In genomic region chr8:127088372-127088771, GRCm38 (mm10) we compare ENCODE assay signal across 12 mouse cellular contexts. TPM values are rescaled to one million over a fixed set of nuclear protein-coding genes. Genes with fewer than 3 reads are reported as not detected.
DNase-seq lines count a peak whose midpoint lies in the region; ATAC-seq and TF ChIP-seq lines count a peak whose summit lies in the region.
"Had no signal": no experiment of that assay in that cellular context is flagged by ENCODE, and none has a peak within 500 bp of the region (broad histone marks: within the 10 kb centered on the region; RNA-seq: fewer than 3 reads in every experiment).

No protein-coding gene starts in this region.

- H3K4me2 ChIP-seq in heart, embryonic 11.5 days = peak overlapping the region; percentile 14
- H3K4me2 ChIP-seq in stomach, embryonic 14.5 days (replicated peaks; ENCODE audit: low read depth, low read length) = no peak overlapping the region
- H3K4me2 ChIP-seq in stomach, postnatal 0 days (replicated peaks; ENCODE audit: low read depth) = no peak overlapping the region
- H3K4me2 ChIP-seq in kidney, embryonic 16.5 days (replicated peaks; ENCODE audit: low read depth, low read length) = no peak overlapping the region
- H3K4me2 ChIP-seq: stomach, embryonic 15.5 days had no signal

- peaks cover 55% of the 10 kb centered on the region for H3K4me1 ChIP-seq in heart, embryonic 11.5 days (ENCODE audit: control insufficient read depth, insufficient read depth, low read length)
- peaks cover 56% of the 10 kb centered on the region for H3K4me1 ChIP-seq in stomach, embryonic 14.5 days (ENCODE audit: control insufficient read depth, insufficient read depth, low read length)
- H3K4me1 ChIP-seq in stomach, postnatal 0 days (replicated peaks; ENCODE audit: control insufficient read depth, insufficient read depth) = peaks cover 11% of the 10 kb centered on the region; the same call in 1 of the 2 replicates
- H3K4me1 ChIP-seq in liver, adult 2 months (ENCODE audit: control insufficient read depth, insufficient read depth, low read length) = peaks cover 49% of the 10 kb centered on the region
- H3K4me1 ChIP-seq in kidney, embryonic 16.5 days (ENCODE audit: insufficient read depth, low read length) = peaks cover 46% of the 10 kb centered on the region

- whole genome bisulfite sequencing in heart, embryonic 11.5 days (ENCODE audit: insufficient replicate concordance) = 18% methylated on average over 9 of the region's 9 CpGs
- WGBS in stomach, embryonic 14.5 days = 10% methylated on average over 9 of the region's 9 CpGs
- WGBS in stomach, postnatal 0 days = 22% methylated on average over 9 of the region's 9 CpGs
- WGBS in liver, adult 2 months = 12% methylated on average over 9 of the region's 9 CpGs
- WGBS in kidney, embryonic 16.5 days = 4% methylated on average over 8 of the region's 9 CpGs

- ATAC-seq in heart, embryonic 11.5 days (replicated peaks; ENCODE audit: insufficient number of reproducible peaks, low FRiP score, low TSS enrichment) = no peak
- peak; percentile 16; the same call in 1 of the 2 replicates for ATAC-seq in stomach, embryonic 14.5 days (ENCODE audit: insufficient number of reproducible peaks, insufficient read depth, low FRiP score, low read depth)
- ATAC-seq in stomach, postnatal 0 days (ENCODE audit: low FRiP score, low TSS enrichment) = no peak
- no peak for ATAC-seq in kidney, embryonic 16.5 days (ENCODE audit: low FRiP score, low TSS enrichment)
- ATAC-seq: Patski had no signal

- H3K27me3 ChIP-seq in heart, embryonic 11.5 days (ENCODE audit: control insufficient read depth, insufficient read depth, low read length) = no peaks in the 10 kb centered on the region
- H3K27me3 ChIP-seq in stomach, embryonic 14.5 days (ENCODE audit: control insufficient read depth, insufficient read depth, low read length) = no peaks in the 10 kb centered on the region
- H3K27me3 ChIP-seq in stomach, postnatal 0 days (ENCODE audit: control insufficient read depth, insufficient read depth, low read length) = no peaks in the 10 kb centered on the region
- no peaks in the 10 kb centered on the region for H3K27me3 ChIP-seq in liver, adult 2 months (ENCODE audit: control insufficient read depth, insufficient read depth, low read length)
- no peaks in the 10 kb centered on the region for H3K27me3 ChIP-seq in kidney, embryonic 16.5 days (ENCODE audit: insufficient read depth, low read length)
- H3K27me3 ChIP-seq: Patski; stomach, embryonic 15.5 days had no signal

- intact Hi-C loops in heart, postnatal 25 days (cut with DNase I) = no loop called here

- no peaks in the 10 kb centered on the region for H3K9me3 ChIP-seq in heart, embryonic 11.5 days (replicated peaks; ENCODE audit: control insufficient read depth, low read length)
- no peaks in the 10 kb centered on the region for H3K9me3 ChIP-seq in stomach, embryonic 14.5 days (ENCODE audit: control insufficient read depth, low read depth, low read length)
- no peaks in the 10 kb centered on the region for H3K9me3 ChIP-seq in stomach, postnatal 0 days (ENCODE audit: control insufficient read depth, low read length)
- no peaks in the 10 kb centered on the region for H3K9me3 ChIP-seq in kidney, embryonic 16.5 days (ENCODE audit: low read length)
- H3K9me3 ChIP-seq: stomach, embryonic 15.5 days had no signal

- TF ChIP-seq POLR2A in liver, adult 2 months (IDR thresholded peaks at IDR 0.05; ENCODE audit: extremely low read depth, insufficient read depth, low read length) = no peak

- peak overlapping the region; percentile 54 for H3K27ac ChIP-seq in heart, embryonic 11.5 days (ENCODE audit: low read depth, low read length)
- H3K27ac ChIP-seq in stomach, embryonic 14.5 days (ENCODE audit: low read length) = peak overlapping the region; percentile 41; the same call in 1 of the 2 replicates
- H3K27ac ChIP-seq in stomach, postnatal 0 days (replicated peaks) = no peak overlapping the region
- peak overlapping the region; percentile 8; the same call in 1 of the 2 replicates for H3K27ac ChIP-seq in liver, adult 2 months (replicated peaks; ENCODE audit: insufficient read depth, low read depth, low read length)
- no peak overlapping the region for H3K27ac ChIP-seq in kidney, embryonic 16.5 days (ENCODE audit: low read length)
- H3K27ac ChIP-seq: stomach, embryonic 15.5 days had no signal

- H3K9ac ChIP-seq in heart, embryonic 11.5 days (ENCODE audit: low read depth, low read length) = no peak overlapping the region
- no peak overlapping the region for H3K9ac ChIP-seq in stomach, embryonic 14.5 days (replicated peaks; ENCODE audit: low read depth, low read length)
- no peak overlapping the region for H3K9ac ChIP-seq in stomach, postnatal 0 days (ENCODE audit: low read length)
- H3K9ac ChIP-seq in liver, adult 2 months (ENCODE audit: low read depth, low read length) = no peak overlapping the region
- no peak overlapping the region for H3K9ac ChIP-seq in kidney, embryonic 16.5 days (replicated peaks; ENCODE audit: low read length)
- H3K9ac ChIP-seq: stomach, embryonic 15.5 days had no signal

- H3K4me3 ChIP-seq in heart, embryonic 11.5 days (ENCODE audit: low read depth, low read length) = no peak overlapping the region
- no peak overlapping the region for H3K4me3 ChIP-seq in stomach, embryonic 14.5 days (ENCODE audit: low read depth, low read length)
- no peak overlapping the region for H3K4me3 ChIP-seq in stomach, postnatal 0 days (ENCODE audit: low read depth, low read length)
- no peak overlapping the region for H3K4me3 ChIP-seq in liver, adult 2 months (ENCODE audit: insufficient read depth, low read depth, low read length)
- H3K4me3 ChIP-seq in kidney, embryonic 16.5 days (ENCODE audit: low read length) = no peak overlapping the region
- H3K4me3 ChIP-seq: stomach, embryonic 15.5 days had no signal

- H3K79me2 ChIP-seq in liver, adult 2 months (ENCODE audit: control insufficient read depth, insufficient read depth, low read length) = peaks cover 57% of the 10 kb centered on the region

- no peak for DNase-seq in heart, postnatal 25 days (ENCODE audit: low spot score)
- no peak for DNase-seq in stomach, postnatal 0 days (ENCODE audit: low spot score)
- no peak for DNase-seq in liver, adult 2 months (ENCODE audit: extremely low read depth, low read depth, low spot score)
- no peak for DNase-seq in thymus, postnatal 0 days (ENCODE audit: low spot score)
- DNase-seq in thymus, postnatal 25 days = no peak
- DNase-seq: kidney, postnatal 4 days had no signal

- TF ChIP-seq EP300 in stomach, postnatal 0 days (optimal IDR thresholded peaks at IDR 0.05) = no peak

- H3K36me3 ChIP-seq in heart, embryonic 11.5 days (ENCODE audit: control insufficient read depth, insufficient read depth, low read length) = no peaks in the 10 kb centered on the region
- no peaks in the 10 kb centered on the region for H3K36me3 ChIP-seq in stomach, embryonic 14.5 days (ENCODE audit: control insufficient read depth, insufficient read depth, low read length)
- H3K36me3 ChIP-seq in stomach, postnatal 0 days (ENCODE audit: control insufficient read depth, insufficient read depth, low read length) = no peaks in the 10 kb centered on the region
- no peaks in the 10 kb centered on the region for H3K36me3 ChIP-seq in liver, adult 2 months (ENCODE audit: control insufficient read depth, insufficient read depth, low read length)
- H3K36me3 ChIP-seq in kidney, embryonic 16.5 days (ENCODE audit: insufficient read depth, low read length) = no peaks in the 10 kb centered on the region
- H3K36me3 ChIP-seq: stomach, embryonic 15.5 days had no signal

- no peak for TF ChIP-seq CTCF in stomach, postnatal 0 days (IDR thresholded peaks at IDR 0.05; ENCODE audit: low read depth)
- no peak for TF ChIP-seq CTCF in liver, adult 2 months (IDR thresholded peaks at IDR 0.05; ENCODE audit: low read depth, low read length)

RNA-seq across cellular contexts. Expression of gene Pard3, which starts 24.7 kb away (rescaled TPM):
- 23.3 and 24.0 TPM in 2 replicates for polyA plus RNA-seq in heart, embryonic 11.5 days (2014; fragmentation: Nextera tagmentation; extraction: Ambion mirVana)
- 10 to 100 TPM; 30.9 to 31.6 TPM for total RNA-seq in heart, postnatal 25 days (2021)
- polyA plus RNA-seq in stomach, embryonic 14.5 days (2014; fragmentation: Nextera tagmentation; extraction: Ambion mirVana) = 37.9 and 40.8 TPM in 2 replicates
- polyA plus RNA-seq in stomach, postnatal 0 days (2015; fragmentation: Nextera tagmentation; extraction: Ambion mirVana) = 30.0 and 33.2 TPM in 2 replicates
- 47.4 and 54.9 TPM in 2 replicates for total RNA-seq in liver, adult 2 months (2014; rRNA removed)
- polyA plus RNA-seq in liver, adult 2 months (2012; rRNA removed) = 61.4 and 62.4 TPM in 2 replicates
- 4.1 and 4.2 TPM in 2 replicates for polyA plus RNA-seq in thymus, postnatal 0 days (2015; fragmentation: Nextera tagmentation; extraction: Ambion mirVana)
- polyA plus RNA-seq in kidney, embryonic 16.5 days (2015; fragmentation: Nextera tagmentation; extraction: Ambion mirVana) = 25.5 and 28.7 TPM in 2 replicates
- total RNA-seq: megakaryocyte progenitor cell, adult 5-6 weeks had no signal

Comparison
In these comparisons a context has a peak if more than half of its experiments do, and no peak if none do; other contexts are left out.
1. H3K27ac ChIP-seq: peak in heart, embryonic 11.5 days (single experiment), stomach, embryonic 14.5 days (single experiment) and liver, adult 2 months (single experiment); none in stomach, postnatal 0 days (single experiment) and kidney, embryonic 16.5 days (single experiment).